Mouse (Mus musculus): ENCODE results near the gene Irgm2.

Gene Irgm2

GRCm38 (mm10) chr11:58260156-58260555, 60.7 kb downstream of the Irgm2 start:
- no peak for DNase-seq (ENCODE audit: low spot score in 2 of 2)

GRCm38 (mm10) chr11:58261826-58262225, 62.4 kb downstream of the Irgm2 start:
- no peak for DNase-seq (ENCODE audit: low spot score in 2 of 2)

GRCm38 (mm10) chr11:58262336-58262735, 62.9 kb downstream of the Irgm2 start:
- no peak for DNase-seq (ENCODE audit: low spot score in 2 of 2)

- no peak for DNase-seq (ENCODE audit: low spot score in 2 of 2)
Measured at GRCm38 (mm10) chr11:58263516-58263915, 64.1 kb downstream of the Irgm2 start.

- no peak for DNase-seq (ENCODE audit: low spot score in 2 of 2)
Measured at GRCm38 (mm10) chr11:58264546-58264945, 65.1 kb downstream of the Irgm2 start.

GRCm38 (mm10) chr11:58268285-58268684, 68.9 kb downstream of the Irgm2 start:
- no peak for DNase-seq (ENCODE audit: low spot score in 2 of 2)

Data from frontal cortex, postnatal 10 days (tissue).